Mouse (Mus musculus) ovary, adult 18-20 months (tissue): Measurements from ENCODE around the gene Cdc42se1.
A peak's percentile ranks its signal among the peaks of the same experiment; 100 is the strongest.

Source experiments
- DNase-seq: peaks from one replicate; pipeline ENCODE4 v3.0.0; 2022; ENCODE audit warnings: low spot score, mixed read lengths

Gene Cdc42se1

GRCm38 (mm10) chr3:95224295-95224694 lies 4.2 kb upstream of the Cdc42se1 start:
- no peak for DNase-seq

GRCm38 (mm10) chr3:95227214-95227613 lies 1.3 kb upstream of the Cdc42se1 start:
- DNase-seq = no peak

- DNase-seq = no peak
Measured at GRCm38 (mm10) chr3:95228894-95229780, 605 bp downstream of the Cdc42se1 start.

- DNase-seq = no peak
Measured at GRCm38 (mm10) chr3:95229781-95230494, 1.4 kb downstream of the Cdc42se1 start.

GRCm38 (mm10) chr3:95230495-95231297 lies 2.2 kb downstream of the Cdc42se1 start:
- DNase-seq = no peak

GRCm38 (mm10) chr3:95231298-95232221 lies 3.0 kb downstream of the Cdc42se1 start, which contains the start of gene Mllt11:
Gene Mllt11 (minus strand): TSS chr3:95232171.
- DNase-seq = no peak

GRCm38 (mm10) chr3:95232771-95233170 lies 4.2 kb downstream of the Cdc42se1 start:
- peak; percentile 77 for DNase-seq

- no peak for DNase-seq
Measured at GRCm38 (mm10) chr3:95233303-95233980, 4.9 kb downstream of the Cdc42se1 start.

GRCm38 (mm10) chr3:95235386-95236301 lies 7.1 kb downstream of the Cdc42se1 start:
- no peak for DNase-seq

GRCm38 (mm10) chr3:95237541-95238099 lies 9.1 kb downstream of the Cdc42se1 start:
- no peak for DNase-seq

- DNase-seq = no peak
Measured at GRCm38 (mm10) chr3:95239022-95239421, 10.5 kb downstream of the Cdc42se1 start.

- no peak for DNase-seq
Measured at GRCm38 (mm10) chr3:95239971-95240370, 11.4 kb downstream of the Cdc42se1 start.

GRCm38 (mm10) chr3:95240900-95241299 lies 12.4 kb downstream of the Cdc42se1 start:
- DNase-seq = no peak

- no peak for DNase-seq
Measured at GRCm38 (mm10) chr3:95241498-95241897, 13.0 kb downstream of the Cdc42se1 start, which contains the start of gene Gm128. Gene Gm128 (minus strand): TSS chr3:95241598.

- DNase-seq = no peak
Measured at GRCm38 (mm10) chr3:95243086-95243485, 14.6 kb downstream of the Cdc42se1 start.

GRCm38 (mm10) chr3:95246465-95247231 lies 18.1 kb downstream of the Cdc42se1 start:
- peak; percentile 66 for DNase-seq

- DNase-seq = no peak
Measured at GRCm38 (mm10) chr3:95247660-95248336, 19.3 kb downstream of the Cdc42se1 start.

- DNase-seq = no peak
Measured at GRCm38 (mm10) chr3:95250361-95250760, 21.8 kb downstream of the Cdc42se1 start.
